Mouse (Mus musculus) heart, embryonic 11.5 days (tissue): Measurements from ENCODE around the gene Tmem63b. TPM values are rescaled to one million over a fixed set of nuclear protein-coding genes. Genes with fewer than 3 reads are reported as not detected.

Experiments used
- ATAC-seq: fragments of 200-750 bp; cut with Nextera tagmentation; replicated peaks from 2 replicates; pipeline ENCODE4 v1.8.0; 2017; ENCODE audit warnings: moderate library complexity; ENCODE audit not compliant: insufficient number of reproducible peaks, low FRiP score, low TSS enrichment
- H3K27ac ChIP-seq: fragments of 300-500 bp; sonication (generic); 2 replicates; pipeline ENCODE4 v1.5.1; 2014; ENCODE audit warnings: mild to moderate bottlenecking, low read depth, low read length
- H3K27me3 ChIP-seq: fragments of 300-500 bp; sonication (generic); 2 replicates; pipeline ENCODE4 v1.6.1; 2014; ENCODE audit warnings: mild to moderate bottlenecking, low read length, mixed read lengths; ENCODE audit not compliant: control insufficient read depth, insufficient read depth
- H3K36me3 ChIP-seq: fragments of 300-500 bp; sonication (generic); 2 replicates; pipeline ENCODE4 v1.6.1; 2014; ENCODE audit warnings: mild to moderate bottlenecking, low read length, moderate library complexity, mixed read lengths; ENCODE audit not compliant: control insufficient read depth, insufficient read depth
- H3K4me1 ChIP-seq: fragments of 300-500 bp; sonication (generic); 2 replicates; pipeline ENCODE4 v1.6.1; 2014; ENCODE audit warnings: low read length; ENCODE audit not compliant: control insufficient read depth, insufficient read depth
- H3K4me2 ChIP-seq: fragments of 300-500 bp; sonication (generic); 2 replicates; pipeline ENCODE4 v1.6.1; 2014; ENCODE audit warnings: mild to moderate bottlenecking, moderate library complexity
- H3K4me3 ChIP-seq: fragments of 300-500 bp; sonication (generic); 2 replicates; pipeline ENCODE4 v1.5.1; 2014; ENCODE audit warnings: low read depth, low read length
- H3K9ac ChIP-seq: fragments of 300-500 bp; sonication (generic); 2 replicates; pipeline ENCODE4 v1.6.1; 2014; ENCODE audit warnings: mild to moderate bottlenecking, low read depth, low read length, moderate library complexity
- H3K9me3 ChIP-seq: fragments of 300-500 bp; sonication (generic); replicated peaks from 2 replicates; pipeline ENCODE4 v1.6.1; 2016; ENCODE audit warnings: low read length; ENCODE audit not compliant: control insufficient read depth
- WGBS: fragments of 180-500 bp; shearing (Covaris S2); extraction: QIAGEN DNeasy Blood & Tissue Kit; methylation state at CpG from one replicate; pipeline ENCODE4 v1.1.7; 2014; ENCODE audit not compliant: insufficient replicate concordance; 5-methylcytosine and 5-hydroxymethylcytosine counted together
- polyA plus RNA-seq: library from polyadenylated mRNA; unstranded; fragments of >200 nt; fragmentation: Nextera tagmentation; extraction: Ambion mirVana; gene quantifications from 2 replicates; pipeline ENCODE4 v1.2.1, GENCODE M21; 2014

Tmem63b gene
- polyA plus RNA-seq, 1 experiment from 2014 or later, result 27.6 TPM

DNA sequence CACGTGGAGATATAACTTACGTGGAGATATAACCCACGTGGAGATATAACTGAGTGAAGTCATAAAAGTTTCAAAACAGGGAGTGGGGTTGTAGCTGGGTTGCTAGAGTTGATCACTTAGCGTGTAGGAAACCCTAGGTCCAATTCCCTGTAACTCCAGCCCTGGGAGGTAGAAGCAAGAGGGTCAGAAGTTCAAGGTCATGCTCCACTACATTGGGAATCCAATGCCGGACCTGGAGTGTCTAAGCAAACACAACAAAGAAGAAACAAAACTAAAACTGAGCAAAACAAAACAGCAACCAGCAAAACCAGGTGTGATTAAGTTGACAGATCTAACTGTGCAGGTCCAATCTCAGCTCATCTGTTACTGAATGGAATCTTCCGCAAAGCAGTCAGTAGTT lies 69.0 kb downstream of the Tmem63b start:
- H3K27me3 ChIP-seq, result no peaks in the 10 kb centered on the region
- no peak overlapping the region for H3K4me3 ChIP-seq
- H3K36me3 ChIP-seq, result no peaks in the 10 kb centered on the region
- no peak overlapping the region for H3K27ac ChIP-seq
- peaks cover 14% of the 10 kb centered on the region for H3K4me1 ChIP-seq
- H3K9me3 ChIP-seq, result no peaks in the 10 kb centered on the region
- WGBS, result 80% methylated on average over 6 of the region's 6 CpGs
- ATAC-seq, result no peak
- H3K9ac ChIP-seq, result no peak overlapping the region
- H3K4me2 ChIP-seq, result no peak overlapping the region

DNA sequence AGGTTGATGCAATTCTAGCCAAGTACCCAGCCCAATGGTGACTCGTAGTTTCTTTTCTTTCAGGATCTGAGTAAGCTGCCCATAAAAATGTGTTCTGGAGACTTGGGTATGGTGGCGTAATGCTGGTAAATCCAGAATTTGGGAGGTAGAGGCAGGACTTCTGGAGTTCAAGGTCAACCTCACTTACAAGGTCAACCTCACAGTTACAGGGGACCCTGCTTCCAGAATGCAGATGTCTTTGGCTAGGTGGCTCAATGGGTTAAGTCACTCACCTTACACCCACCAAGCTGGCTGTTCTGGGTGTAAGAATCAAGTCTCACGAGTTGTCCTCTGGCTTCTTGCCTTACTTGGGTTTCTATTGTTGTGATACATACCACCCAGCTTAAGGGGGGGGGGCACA lies 70.0 kb downstream of the Tmem63b start:
- Histone ChIP-seq H3K4me2 (no peak overlapping the region), H3K4me1 (peaks cover 14% of the 10 kb centered on the region), H3K4me3 (no peak overlapping the region), H3K9ac (no peak overlapping the region), H3K27me3 (no peaks in the 10 kb centered on the region), H3K9me3 (no peaks in the 10 kb centered on the region), H3K36me3 (no peaks in the 10 kb centered on the region), H3K27ac (no peak overlapping the region)
- no peak for ATAC-seq
- WGBS, result 78% methylated on average over 3 of the region's 3 CpGs

DNA sequence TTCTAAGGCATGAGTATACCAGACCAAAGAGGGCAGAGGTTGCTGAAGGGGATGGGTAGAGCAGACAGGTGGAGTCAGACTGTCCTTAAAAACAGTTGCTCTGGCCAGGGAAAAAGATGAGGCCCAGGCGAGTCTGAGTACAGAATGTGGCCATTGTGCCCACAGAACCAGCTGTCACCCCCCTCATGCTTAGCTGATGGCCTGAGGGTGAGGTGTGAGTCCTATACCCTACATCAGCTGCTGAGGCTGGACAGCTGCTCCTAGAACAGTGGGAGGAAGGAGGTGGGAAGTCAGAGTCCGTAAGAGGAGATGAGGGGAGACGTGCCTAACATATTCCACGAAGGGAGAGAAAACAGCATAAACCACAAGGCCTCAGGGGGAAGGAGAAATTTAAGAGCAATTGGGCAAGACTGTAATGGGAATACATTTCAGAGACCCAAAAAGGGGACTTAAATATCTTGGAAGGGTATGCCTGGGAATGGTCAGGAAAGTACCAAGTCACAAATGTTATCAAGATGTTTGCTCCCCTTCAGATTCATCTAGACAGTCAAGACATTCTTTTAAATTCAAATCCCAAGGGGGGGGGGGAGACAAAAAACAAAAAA lies 70.6 kb downstream of the Tmem63b start:
- H3K27ac ChIP-seq, result no peak overlapping the region
- H3K9me3 ChIP-seq, result no peaks in the 10 kb centered on the region
- H3K4me3 ChIP-seq, result no peak overlapping the region
- no peak overlapping the region for H3K9ac ChIP-seq
- ATAC-seq, result no peak
- WGBS, result 54% methylated on average over 4 of the region's 4 CpGs
- H3K36me3 ChIP-seq, result no peaks in the 10 kb centered on the region
- peaks cover 14% of the 10 kb centered on the region for H3K4me1 ChIP-seq
- H3K4me2 ChIP-seq, result no peak overlapping the region
- no peaks in the 10 kb centered on the region for H3K27me3 ChIP-seq

DNA sequence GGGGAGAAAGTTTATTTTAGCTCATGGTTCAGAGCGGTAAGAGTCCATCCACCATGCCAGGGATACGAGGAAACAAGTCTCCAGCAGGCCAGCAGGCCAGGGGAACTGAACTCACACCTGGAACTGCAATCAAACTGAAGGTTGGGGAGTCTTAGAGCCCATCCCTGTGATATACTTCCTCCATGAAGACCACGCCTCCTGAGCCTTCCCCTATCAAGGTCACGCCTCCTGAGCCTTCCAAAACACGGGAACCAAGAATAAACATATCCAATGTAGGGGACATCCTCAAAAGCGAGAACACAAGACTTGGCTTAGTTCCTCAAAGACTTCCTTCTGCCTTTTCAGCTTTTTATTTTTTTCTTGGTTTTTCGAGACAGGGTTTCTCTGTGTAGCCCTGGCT lies 73.8 kb downstream of the Tmem63b start:
- no peaks in the 10 kb centered on the region for H3K36me3 ChIP-seq
- ATAC-seq, result no peak
- 82% methylated on average over 7 of the region's 7 CpGs for WGBS

DNA sequence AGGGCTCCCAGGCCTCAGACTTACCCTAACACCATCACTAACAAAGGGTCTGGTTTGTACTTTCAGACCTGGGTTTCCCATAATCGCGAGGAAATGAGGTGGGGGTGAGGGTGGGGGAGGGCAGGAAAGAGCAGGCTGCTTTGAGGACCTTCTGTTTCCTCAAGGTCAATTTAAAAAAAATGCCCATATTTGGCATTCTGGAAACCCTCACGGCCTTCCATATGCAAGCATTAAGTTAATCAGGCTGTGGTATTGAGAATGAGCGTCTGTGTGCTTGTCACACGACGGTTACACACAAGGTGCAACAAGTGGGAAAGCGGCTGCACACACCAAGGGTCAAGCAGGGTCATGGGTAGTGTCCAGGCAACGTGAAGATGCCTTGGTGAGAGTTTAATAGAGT lies 74.7 kb downstream of the Tmem63b start:
- Histone ChIP-seq H3K4me3 (no peak overlapping the region), H3K4me2 (no peak overlapping the region), H3K27ac (no peak overlapping the region), H3K36me3 (no peaks in the 10 kb centered on the region), H3K9me3 (no peaks in the 10 kb centered on the region), H3K4me1 (peaks cover 9% of the 10 kb centered on the region), H3K27me3 (no peaks in the 10 kb centered on the region), H3K9ac (no peak overlapping the region)
- ATAC-seq, result no peak
- WGBS, result 73% methylated on average over 8 of the region's 8 CpGs

More for the DNA sequence above, 73.8 kb downstream of the Tmem63b start:
- no peak overlapping the region for H3K27ac ChIP-seq
- peaks cover 9% of the 10 kb centered on the region for H3K4me1 ChIP-seq
- H3K9ac ChIP-seq, result no peak overlapping the region
- H3K27me3 ChIP-seq, result no peaks in the 10 kb centered on the region
- H3K4me2 ChIP-seq, result no peak overlapping the region
- H3K9me3 ChIP-seq, result no peaks in the 10 kb centered on the region
- H3K4me3 ChIP-seq, result no peak overlapping the region

Other genes with a start within 250 kb of the Tmem63b start
- 0.86 and 1.2 TPM in 2 replicates for gene Spats1, start 211.5 kb downstream of the Tmem63b start, polyA plus RNA-seq
- gene Aars2, start 180.1 kb downstream of the Tmem63b start, polyA plus RNA-seq, result 12.1 and 18.5 TPM in 2 replicates
- gene Tcte1, start 163.5 kb downstream of the Tmem63b start, polyA plus RNA-seq, result 0.13 and 0.23 TPM in 2 replicates
- gene Tmem151b, start 137.2 kb downstream of the Tmem63b start, polyA plus RNA-seq, result 1.00 and 1.0 TPM in 2 replicates
- 2.4 TPM in 2 replicates for gene Nfkbie, start 131.2 kb downstream of the Tmem63b start, polyA plus RNA-seq
- gene Slc35b2, start 123.0 kb downstream of the Tmem63b start, polyA plus RNA-seq, result 87.2 and 91.0 TPM in 2 replicates
- 1,458 and 1,495 TPM in 2 replicates for gene Hsp90ab1, start 113.6 kb downstream of the Tmem63b start, polyA plus RNA-seq
- 52.7 and 61.2 TPM in 2 replicates for gene Slc29a1, start 87.3 kb downstream of the Tmem63b start, polyA plus RNA-seq
- gene Mymx, start 84.8 kb downstream of the Tmem63b start, polyA plus RNA-seq, result 1.4 TPM in 1 of 2 replicates, not detected in the other
- 0.32 and 0.52 TPM in 2 replicates for gene Capn11, start 27.6 kb downstream of the Tmem63b start, polyA plus RNA-seq
- 131 and 135 TPM in 2 replicates for gene Mrpl14, start 583 bp downstream of the Tmem63b start, polyA plus RNA-seq
- 0.48 and 0.80 TPM in 2 replicates for gene 1600014C23Rik, start 46.9 kb upstream of the Tmem63b start, polyA plus RNA-seq